Mouse (Mus musculus) heart, embryonic 14.5 days (tissue): ENCODE results near the gene Vdac1. TPM values are rescaled to one million over a fixed set of nuclear protein-coding genes. Genes with fewer than 3 reads are reported as not detected.

ENCODE experiments used
- ATAC-seq: fragments of 200-750 bp; cut with Nextera tagmentation; 2 replicates; pipeline ENCODE4 v1.8.0; 2017; ENCODE audit warnings: low read depth, moderate TSS enrichment; ENCODE audit not compliant: insufficient number of reproducible peaks, insufficient read depth, low FRiP score
- H3K27ac ChIP-seq, 2 experiments: fragments of 200-500 bp in 1 of 2; fragments of 300-500 bp in 1 of 2; sonication (generic) in 1 of 2; replicated peaks in 1 of 2; 2 replicates each; pipeline ENCODE4 v1.5.1; 2012 to 2014; ENCODE audit warnings: low read depth in 2 of 2, low read length in 2 of 2, control low read depth in 1 of 2, mild to moderate bottlenecking in 1 of 2, mixed read lengths in 1 of 2; ENCODE audit not compliant: control insufficient read depth in 1 of 2, insufficient read depth in 1 of 2
- H3K27me3 ChIP-seq: fragments of 300-500 bp; sonication (generic); 2 replicates; pipeline ENCODE4 v1.6.1; 2014; ENCODE audit warnings: mild to moderate bottlenecking, low read length, control low read depth; ENCODE audit not compliant: control insufficient read depth, insufficient read depth
- H3K36me3 ChIP-seq: fragments of 300-500 bp; sonication (generic); 2 replicates; pipeline ENCODE4 v1.6.1; 2014; ENCODE audit warnings: mild to moderate bottlenecking, control low read depth, low read length, mixed read lengths; ENCODE audit not compliant: control insufficient read depth, insufficient read depth
- H3K4me1 ChIP-seq, 2 experiments: fragments of 200-500 bp in 1 of 2; fragments of 300-500 bp in 1 of 2; sonication (generic) in 1 of 2; 2 replicates each; pipeline ENCODE4 v1.6.1; 2012 to 2014; ENCODE audit warnings: low read length in 2 of 2, control low read depth in 1 of 2, mixed read lengths in 1 of 2; ENCODE audit not compliant: control insufficient read depth in 2 of 2, insufficient read depth in 2 of 2
- H3K4me2 ChIP-seq: fragments of 300-500 bp; sonication (generic); 2 replicates; pipeline ENCODE4 v1.6.1; 2014; ENCODE audit warnings: mild to moderate bottlenecking, low read length
- H3K4me3 ChIP-seq, 2 experiments: fragments of 200-500 bp in 1 of 2; fragments of 300-500 bp in 1 of 2; sonication (generic) in 1 of 2; 2 replicates each; pipeline ENCODE4 v1.5.1; 2012 to 2014; ENCODE audit warnings: low read length in 2 of 2, mild to moderate bottlenecking in 2 of 2, control low read depth in 1 of 2, low read depth in 1 of 2, moderate library complexity in 1 of 2; ENCODE audit not compliant: control insufficient read depth in 1 of 2, insufficient read depth in 1 of 2
- H3K9ac ChIP-seq: fragments of 300-500 bp; sonication (generic); 2 replicates; pipeline ENCODE4 v1.6.1; 2014; ENCODE audit warnings: mild to moderate bottlenecking, low read length
- H3K9me3 ChIP-seq: fragments of 300-500 bp; sonication (generic); 2 replicates; pipeline ENCODE4 v1.6.1; 2016; ENCODE audit warnings: low read length, control low read depth; ENCODE audit not compliant: control insufficient read depth
- WGBS: fragments of 180-500 bp; shearing (Covaris S2); extraction: QIAGEN DNeasy Blood & Tissue Kit; methylation state at CpG from one replicate; pipeline ENCODE4 v1.1.7; 2014; 5-methylcytosine and 5-hydroxymethylcytosine counted together
- polyA plus RNA-seq: library from polyadenylated mRNA; unstranded; fragments of >200 nt; fragmentation: Nextera tagmentation; extraction: Ambion mirVana; gene quantifications from 2 replicates; pipeline ENCODE4 v1.2.1, GENCODE M21; 2014

Gene Vdac1
- polyA plus RNA-seq, 1 experiment from 2014 or later: 409 TPM

- 78% methylated on average over 5 of the region's 5 CpGs for WGBS
- Histone ChIP-seq H3K4me2 (no peak overlapping the region), H3K27me3 (0 out of 2 replicates have a peak, but pooled peaks cover 6% of the 10 kb centered on the region), H3K4me3 (no peak overlapping the region), H3K9me3 (no peaks in the 10 kb centered on the region; the same call in 1 of the 2 replicates), H3K9ac (no peak overlapping the region), H3K4me1 (peaks cover 10 to 11% of the 10 kb centered on the region in 2 experiments; a peak in 3 of 4 replicates), H3K27ac (no peak overlapping the region), H3K36me3 (no peaks in the 10 kb centered on the region)
- no peak for ATAC-seq
Observed at GRCm38 (mm10) chr11:52435466-52435865, 74.8 kb downstream of the Vdac1 start.

- Histone ChIP-seq H3K4me3 (no peak overlapping the region), H3K4me1 (peaks cover 9 to 10% of the 10 kb centered on the region in 2 experiments; a peak in 3 of 4 replicates), H3K9me3 (no peaks in the 10 kb centered on the region), H3K9ac (no peak overlapping the region), H3K4me2 (no peak overlapping the region), H3K27me3 (0 out of 2 replicates have a peak, but pooled peaks cover 6% of the 10 kb centered on the region), H3K27ac (no peak overlapping the region), H3K36me3 (no peaks in the 10 kb centered on the region)
- ATAC-seq: no peak
- whole genome bisulfite sequencing: 30% methylated on average over 10 of the region's 10 CpGs
Observed at GRCm38 (mm10) chr11:52437123-52437522, 76.5 kb downstream of the Vdac1 start.

Other genes with a start within 250 kb of the Vdac1 start
- not detected in 2 replicates for gene Olfr1373, start 215.3 kb upstream of the Vdac1 start, polyA plus RNA-seq
- not detected in 2 replicates for gene Olfr1371, start 146.9 kb upstream of the Vdac1 start, polyA plus RNA-seq
- gene Skp1a, start 128.9 kb upstream of the Vdac1 start, polyA plus RNA-seq: 468 and 534 TPM in 2 replicates
- 2.2 and 2.5 TPM in 2 replicates for gene Tcf7, start 77.8 kb upstream of the Vdac1 start, polyA plus RNA-seq
- 227 and 235 TPM in 2 replicates for gene 9530068E07Rik, start 35.6 kb downstream of the Vdac1 start, polyA plus RNA-seq